Mouse (Mus musculus) frontal cortex, adult 2 months (tissue): ENCODE results near the gene Cnnm1. TPM values are rescaled to one million over a fixed set of nuclear protein-coding genes. Genes with fewer than 3 reads are reported as not detected.
"Not testable (repeated sequence)": the region's sequence is repeated elsewhere in the genome, so short reads cannot be mapped to it uniquely, and the experiment has no call there.

Experiments used
- DNase-seq, 2 experiments: peaks; one replicate each; pipeline ENCODE4 v3.0.0; 2022; ENCODE audit warnings: low spot score in 1 of 2; ENCODE audit errors: extremely low spot score in 1 of 2
- polyA plus RNA-seq: library from polyadenylated mRNA; depleted of rRNA; stranded (reverse); fragments of >200 nt; gene quantifications from 2 replicates; pipeline ENCODE4 v1.2.3, GENCODE M21; 2012

Gene Cnnm1
- polyA plus RNA-seq, 1 experiment, result 49.4 TPM

DNA sequence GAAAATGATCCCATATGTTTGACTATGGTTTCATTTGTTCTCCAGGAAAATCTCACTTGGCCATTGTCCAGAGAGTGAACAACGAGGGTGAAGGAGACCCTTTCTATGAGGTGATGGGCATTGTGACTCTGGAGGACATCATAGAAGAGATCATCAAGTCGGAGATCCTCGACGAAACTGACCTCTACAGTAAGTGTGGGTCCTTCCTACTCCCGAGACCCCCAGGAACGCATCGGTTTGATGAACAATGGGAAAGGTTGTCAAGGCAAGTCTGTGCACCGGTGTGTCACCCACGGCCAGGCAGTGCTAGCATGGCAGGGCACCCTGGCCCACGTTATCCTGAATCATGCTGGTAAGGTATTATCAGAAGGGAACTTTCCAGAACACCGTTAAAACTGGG lies 24.8 kb downstream of the Cnnm1 start:
- no peak for DNase-seq

GRCm38 (mm10) chr19:43465601-43466255 lies 25.5 kb downstream of the Cnnm1 start:
- DNase-seq, result no peak

- DNase-seq, result peak in 1 of 2 experiments; percentile 58
These were observed 27.9 kb downstream of the Cnnm1 start for GRCm38 (mm10) chr19:43467927-43468685.

GRCm38 (mm10) chr19:43469333-43469732 lies 29.1 kb downstream of the Cnnm1 start:
- no peak for DNase-seq

DNA sequence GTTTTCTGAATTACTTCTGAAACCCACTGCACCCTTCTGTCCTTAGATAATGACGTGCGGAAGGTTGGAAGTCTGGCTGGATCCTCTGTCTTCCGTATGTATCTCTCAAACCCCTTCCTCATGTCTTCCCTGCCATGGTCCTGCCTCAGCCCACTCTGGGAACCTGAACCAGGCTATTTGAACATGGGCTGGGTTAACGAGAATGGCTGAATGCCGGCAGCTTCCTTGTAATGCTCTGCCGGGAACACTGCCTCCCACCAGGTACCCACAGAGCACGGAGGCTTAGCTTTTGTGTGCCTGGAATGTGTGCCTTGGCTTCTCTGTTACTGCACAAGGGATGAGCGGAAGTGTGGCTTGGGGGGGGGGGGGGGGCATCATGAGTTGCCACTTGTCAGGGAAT lies 32.1 kb downstream of the Cnnm1 start:
- DNase-seq, result no peak

DNA sequence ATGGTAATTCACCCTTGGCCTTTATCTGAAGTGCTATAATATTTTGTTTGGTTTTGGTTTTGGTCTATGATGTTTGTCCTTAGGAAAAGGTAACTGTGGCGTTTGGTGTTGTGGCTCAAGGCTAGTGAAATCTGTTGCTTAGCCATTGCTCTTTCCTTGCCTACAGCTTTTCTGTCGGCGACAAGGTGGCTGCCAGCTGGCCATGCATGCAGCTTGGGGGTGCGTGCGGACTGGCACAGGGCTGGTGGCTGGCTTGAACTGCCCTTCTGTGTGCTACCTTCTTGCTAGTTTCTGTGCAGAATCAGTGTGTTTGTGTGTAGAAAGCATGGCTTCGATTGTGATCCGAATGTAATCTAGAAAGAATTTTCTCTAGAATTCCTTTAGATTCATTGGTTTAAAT lies 32.5 kb downstream of the Cnnm1 start:
- no peak for DNase-seq

GRCm38 (mm10) chr19:43475642-43476041 lies 35.4 kb downstream of the Cnnm1 start:
- no peak for DNase-seq

- no peak for DNase-seq
These were observed 35.8 kb downstream of the Cnnm1 start for GRCm38 (mm10) chr19:43476063-43476462.

DNA sequence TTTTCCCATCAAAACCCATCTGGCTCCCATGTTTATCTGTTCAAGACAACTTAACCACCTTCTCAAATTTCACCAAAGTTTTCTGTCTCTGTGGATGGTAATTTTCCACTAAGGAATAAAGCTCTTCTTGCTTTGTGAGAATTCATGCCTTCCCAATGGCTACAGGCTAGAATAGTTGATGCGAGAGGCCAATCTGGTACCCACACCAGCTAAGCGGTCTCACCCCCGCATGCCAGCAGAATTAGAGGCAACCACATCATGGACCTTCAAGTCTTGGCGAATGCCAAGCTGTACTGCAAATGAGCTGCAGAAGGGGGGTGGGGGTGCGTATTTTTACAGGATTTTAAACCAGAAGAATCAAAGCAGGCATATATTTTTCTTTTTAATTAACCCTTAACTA lies 37.2 kb downstream of the Cnnm1 start:
- DNase-seq, result no peak

- DNase-seq, result peak; percentile 49 to 89
These were observed 38.7 kb downstream of the Cnnm1 start for GRCm38 (mm10) chr19:43478891-43479290.

DNA sequence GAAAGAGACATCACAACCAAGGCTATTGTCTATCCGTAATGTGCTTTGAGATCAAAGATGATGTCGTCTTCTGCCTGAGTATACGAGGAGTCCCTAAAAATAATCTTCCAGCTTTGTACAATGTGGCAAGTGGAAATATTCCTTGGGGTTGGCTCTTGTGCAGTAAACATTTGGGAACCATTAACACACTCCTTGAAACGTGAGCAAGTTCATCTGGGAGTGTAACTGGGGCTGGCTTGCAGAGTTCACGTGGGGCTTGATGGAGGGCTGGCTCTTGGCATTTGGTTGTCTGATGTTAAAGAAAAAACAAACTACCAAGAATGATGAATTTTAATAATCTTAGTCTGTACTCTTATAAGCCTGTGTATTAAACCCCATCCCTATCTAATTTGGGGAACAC lies 39.2 kb downstream of the Cnnm1 start:
- no peak for DNase-seq

DNA sequence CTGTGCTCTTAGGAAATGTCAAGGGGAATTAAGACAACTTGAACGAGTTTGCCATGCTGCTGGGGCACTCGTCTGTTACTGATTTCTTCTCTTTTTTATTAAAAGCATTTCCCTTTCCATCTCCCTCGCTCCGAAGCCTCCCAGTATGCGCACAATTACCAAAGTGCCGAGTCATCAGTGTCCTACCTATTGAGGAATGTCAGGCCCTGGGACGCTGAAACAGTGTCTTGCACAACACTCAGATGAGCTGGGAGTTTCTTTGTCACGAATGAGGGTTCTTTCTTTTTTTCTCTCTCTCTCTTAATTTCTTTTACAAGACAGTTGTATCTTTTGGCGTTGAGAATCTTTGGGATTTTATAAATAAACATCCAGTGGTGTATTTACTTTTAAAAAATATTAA lies 40.3 kb downstream of the Cnnm1 start:
- DNase-seq, result no peak

GRCm38 (mm10) chr19:43487429-43487828 lies 47.2 kb downstream of the Cnnm1 start:
- DNase-seq, result peak in 1 of 2 experiments; percentile 71

DNA sequence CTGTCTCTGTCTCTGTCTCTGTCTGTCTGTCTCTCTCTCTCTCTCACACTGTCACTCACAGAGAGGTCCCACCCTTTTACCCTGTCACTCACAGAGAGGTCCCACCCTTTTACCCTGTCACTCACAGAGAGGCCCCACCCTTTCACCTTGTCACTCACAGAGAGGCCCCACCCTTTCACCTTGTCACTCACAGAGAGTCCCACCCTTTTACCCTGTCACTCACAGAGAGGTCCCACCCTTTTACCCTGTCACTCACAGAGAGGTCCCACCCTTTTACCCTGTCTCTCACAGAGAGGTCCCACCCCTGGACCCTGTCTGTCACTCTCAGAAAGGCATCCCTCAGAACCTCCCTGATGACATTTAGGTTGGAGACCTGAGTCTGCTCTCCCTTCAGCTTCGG lies 53.1 kb downstream of the Cnnm1 start:
- DNase-seq, result not testable (repeated sequence)

DNA sequence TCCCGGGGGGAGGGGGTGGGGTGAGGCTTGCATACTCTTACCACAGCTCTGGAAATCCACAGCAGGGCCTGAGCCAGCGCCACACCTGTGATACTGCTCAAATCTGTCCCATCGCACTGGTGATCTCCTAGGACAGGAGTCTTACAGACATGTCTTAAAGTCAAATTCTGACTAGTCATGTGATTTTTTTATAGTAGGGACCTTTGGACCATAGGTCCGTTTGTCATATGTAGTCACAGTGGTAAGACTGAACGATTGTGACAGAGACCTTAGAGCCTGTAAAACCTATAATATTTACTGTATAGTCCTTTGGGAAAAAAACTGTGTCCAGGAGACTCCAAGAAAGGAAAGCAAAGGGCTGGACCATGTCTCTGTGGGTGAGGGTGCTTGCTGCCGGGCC lies 53.6 kb downstream of the Cnnm1 start:
- DNase-seq, result no peak

- DNase-seq, result no peak
These were observed 54.7 kb downstream of the Cnnm1 start for GRCm38 (mm10) chr19:43494914-43495313.

GRCm38 (mm10) chr19:43495846-43496245 lies 55.6 kb downstream of the Cnnm1 start:
- DNase-seq, result peak; percentile 48 to 85

DNA sequence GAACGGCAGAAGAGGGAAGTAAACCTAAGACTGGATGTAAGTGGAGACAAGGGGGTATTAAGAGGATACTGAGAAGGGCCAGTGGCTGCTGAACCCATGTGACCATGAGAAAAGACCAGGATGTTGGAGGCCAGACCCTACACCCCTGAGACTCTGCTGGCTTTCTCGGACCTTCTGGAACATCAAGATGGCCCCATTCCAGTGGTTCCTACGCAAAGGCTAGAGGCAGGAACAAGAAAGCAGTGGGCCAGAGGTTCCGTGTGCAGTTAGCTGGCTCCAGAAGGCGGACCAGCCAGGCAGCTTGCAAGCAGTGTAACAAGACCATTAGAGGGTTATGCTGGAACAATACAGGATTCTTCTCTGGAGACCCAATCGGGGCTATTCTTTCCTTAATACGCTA lies 57.2 kb downstream of the Cnnm1 start:
- DNase-seq, result no peak

DNA sequence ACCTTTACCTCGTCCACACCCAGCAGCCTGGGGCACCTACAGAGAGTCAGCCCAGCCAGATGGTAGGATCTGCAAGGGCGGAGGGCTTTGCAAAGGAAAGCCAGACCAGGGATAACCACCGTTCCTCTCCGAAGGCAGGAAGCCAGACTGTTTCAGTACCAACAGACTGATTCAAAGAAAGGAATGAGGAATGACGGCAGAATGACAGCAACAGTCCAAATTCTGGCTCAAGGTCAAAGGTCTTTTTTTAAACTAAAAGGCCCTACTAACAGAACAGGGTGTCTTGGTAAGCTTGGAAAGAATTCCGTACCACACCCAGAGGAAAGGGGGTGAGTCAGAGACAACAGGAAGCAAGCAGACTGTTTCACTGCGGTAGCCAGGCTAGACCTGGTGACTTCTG lies 58.6 kb downstream of the Cnnm1 start:
- DNase-seq, result no peak

DNA sequence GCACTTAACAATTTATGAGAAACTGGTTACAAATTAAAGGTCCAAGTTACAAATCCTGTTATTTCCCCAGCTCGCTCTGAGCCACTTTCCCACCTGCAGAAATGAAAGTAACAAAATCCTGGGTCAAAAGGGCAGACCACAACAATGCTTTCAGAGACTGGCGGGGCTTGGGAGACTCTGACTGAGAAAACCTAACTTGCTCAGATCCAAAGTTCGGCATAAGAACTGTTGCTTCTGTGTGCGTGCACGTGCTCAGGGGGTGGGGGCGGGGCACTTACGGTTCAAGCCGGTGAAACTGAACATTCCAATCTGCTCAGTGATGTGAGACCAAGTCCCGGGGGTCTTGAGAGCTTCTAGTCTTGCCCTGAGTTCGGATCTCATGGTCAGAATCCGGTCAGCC lies 62.4 kb downstream of the Cnnm1 start:
- no peak for DNase-seq

DNA sequence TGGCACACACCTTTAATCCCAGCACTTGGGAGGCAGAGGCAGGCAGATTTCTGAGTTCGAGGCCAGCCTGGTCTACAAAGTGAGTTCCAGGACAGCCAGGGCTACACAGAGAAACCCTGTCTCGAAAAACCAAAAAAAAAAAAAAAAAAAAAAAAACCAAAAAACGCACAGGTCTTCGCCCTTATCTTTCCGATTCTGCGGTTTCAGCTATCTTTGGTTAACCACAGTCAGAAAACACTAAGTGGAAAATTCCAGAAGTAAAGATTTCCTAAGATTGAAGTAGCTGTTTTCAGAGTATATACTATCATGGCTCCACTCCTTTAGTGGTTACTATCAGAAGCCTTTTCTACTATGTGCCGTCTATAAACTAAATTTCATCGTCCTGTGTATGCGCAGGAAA lies 63.4 kb downstream of the Cnnm1 start:
- not testable (repeated sequence) for DNase-seq

DNA sequence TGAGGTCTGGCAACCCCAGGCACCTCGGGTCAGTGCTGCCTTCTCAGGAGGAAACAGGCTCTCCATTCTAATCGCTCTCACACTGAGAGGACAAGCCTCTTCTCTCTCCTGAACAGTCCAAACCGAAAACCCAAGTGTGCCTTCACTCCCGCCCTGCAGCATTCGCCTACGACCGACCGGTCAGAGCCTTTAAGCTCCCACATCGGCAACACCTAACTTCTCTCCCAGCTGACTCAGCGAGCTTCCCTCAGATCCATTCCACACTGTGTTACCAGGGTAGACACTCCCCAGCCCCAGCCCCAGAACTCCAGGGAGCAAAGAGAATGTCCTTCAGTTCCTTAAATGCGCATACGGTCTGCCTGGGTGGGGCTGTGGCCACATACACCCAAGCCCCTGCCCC lies 65.2 kb downstream of the Cnnm1 start:
- DNase-seq, result no peak
